8 mouse cellular contexts compared by ENCODE assay signal in the genomic region with DNA sequence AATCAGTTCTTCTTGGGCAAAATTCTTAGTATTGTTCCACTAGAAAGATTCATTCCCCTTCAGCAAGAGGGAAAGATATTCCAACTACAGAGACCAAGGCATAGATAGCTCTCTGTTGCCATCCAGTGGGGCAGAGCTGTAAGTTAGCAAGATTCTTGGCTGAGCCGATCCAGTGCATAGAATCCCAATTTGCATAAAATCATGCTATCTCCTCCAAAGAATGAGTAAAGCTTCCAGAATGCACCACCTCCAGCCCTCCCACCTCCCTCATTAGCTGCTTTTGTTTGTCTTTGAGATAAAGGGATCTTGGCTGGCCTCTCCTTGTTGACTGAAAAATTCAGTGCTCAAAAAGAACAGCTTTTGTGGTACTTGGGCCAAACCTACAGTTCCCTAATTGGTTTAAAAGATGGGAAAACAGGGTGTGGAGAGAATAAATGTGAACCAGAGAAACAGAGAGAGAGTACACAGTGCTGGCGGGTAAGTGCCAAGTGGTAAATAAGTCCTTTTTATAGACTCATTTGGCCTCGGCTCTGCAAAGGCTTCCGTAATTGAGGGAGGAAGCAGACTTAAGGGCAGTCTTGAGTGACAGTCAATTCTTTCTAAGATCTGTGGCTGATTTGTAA.
DNase-seq lines count a peak whose midpoint lies in the region; ATAC-seq and TF ChIP-seq lines count a peak whose summit lies in the region.

No protein-coding gene starts in this region.

- H3K27me3 ChIP-seq in lung, postnatal 0 days (replicated peaks; ENCODE audit: insufficient read depth, low read length): no peaks in the 10 kb centered on the region

- no peak overlapping the region for H3K9ac ChIP-seq in lung, postnatal 0 days (replicated peaks; ENCODE audit: low read depth)

- H3K4me2 ChIP-seq in lung, postnatal 0 days (replicated peaks; ENCODE audit: low read depth, low read length): no peak overlapping the region

- DNase-seq in urinary bladder, postnatal 25 days (ENCODE audit: low spot score): peak; percentile 32
- DNase-seq in urinary bladder, adult 2 months (ENCODE audit: low spot score): no peak
- DNase-seq in embryo, embryonic 10 days (ENCODE audit: low spot score): peak; percentile 83
- peak; percentile 76 for DNase-seq in heart, adult 8-10 months (ENCODE audit: low spot score)
- DNase-seq in large intestine, adult 2 months (ENCODE audit: low read depth, low spot score): peak; percentile 25
- DNase-seq in lung, postnatal 0 days (ENCODE audit: low spot score): peak; percentile 83
- peak; percentile 57 for DNase-seq in right cerebral cortex, postnatal 25 days
- no peak for DNase-seq in thymus, adult 18-20 months

- no peak for TF ChIP-seq EP300 in lung, postnatal 0 days (IDR thresholded peaks at IDR 0.05)

- H3K4me1 ChIP-seq in lung, postnatal 0 days (ENCODE audit: insufficient read depth, low read depth, low read length): no peaks in the 10 kb centered on the region

- H3K9me3 ChIP-seq in lung, postnatal 0 days (ENCODE audit: low read length): no peaks in the 10 kb centered on the region

- TF ChIP-seq CTCF in lung, postnatal 0 days (IDR thresholded peaks at IDR 0.05): peak; percentile 89

- no peak overlapping the region for H3K4me3 ChIP-seq in lung, postnatal 0 days (ENCODE audit: low read depth, low read length)

- peak; percentile 70 for ATAC-seq in lung, postnatal 0 days

- H3K27ac ChIP-seq in lung, postnatal 0 days (ENCODE audit: low read length): no peak overlapping the region

- no peaks in the 10 kb centered on the region for H3K36me3 ChIP-seq in lung, postnatal 0 days (ENCODE audit: insufficient read depth, low read length)

- WGBS in large intestine, adult 2 months: 4% methylated on average over 4 of the region's 4 CpGs
- 26% methylated on average over 4 of the region's 4 CpGs for WGBS in lung, postnatal 0 days

Comparison
In these comparisons a context has a peak if more than half of its experiments do, and no peak if none do; other contexts are left out.
1. DNase-seq: peak in urinary bladder, postnatal 25 days (single experiment), embryo, embryonic 10 days (single experiment), heart, adult 8-10 months (single experiment), large intestine, adult 2 months (single experiment), lung, postnatal 0 days (single experiment) and right cerebral cortex, postnatal 25 days (single experiment); none in urinary bladder, adult 2 months (single experiment) and thymus, adult 18-20 months (0 of 2).